Mouse (Mus musculus) v-Abl transformed pro-B cells (cell line): ENCODE data around the gene BC052040.

Experiments used
- in situ Hi-C, 2 experiments: fragments of 400-800 bp; cut with MboI; formaldehyde crosslinking; loops; one replicate each; pipeline ENCODE4 v1.15.1; 2025; ENCODE audit not compliant: unreplicated experiment in 2 of 2

Gene BC052040

GRCm38 (mm10) chr2:115685250-115685649 lies 103.7 kb downstream of the BC052040 start:
- in situ Hi-C loops: no loop called here

- in situ Hi-C loops: no loop called here
These were observed 106.1 kb downstream of the BC052040 start for GRCm38 (mm10) chr2:115687612-115688011.

GRCm38 (mm10) chr2:115688282-115688681 lies 106.8 kb downstream of the BC052040 start:
- in situ Hi-C loops: no loop called here

- in situ Hi-C loops: no loop called here
These were observed 112.3 kb downstream of the BC052040 start for GRCm38 (mm10) chr2:115693841-115694240.

DNA sequence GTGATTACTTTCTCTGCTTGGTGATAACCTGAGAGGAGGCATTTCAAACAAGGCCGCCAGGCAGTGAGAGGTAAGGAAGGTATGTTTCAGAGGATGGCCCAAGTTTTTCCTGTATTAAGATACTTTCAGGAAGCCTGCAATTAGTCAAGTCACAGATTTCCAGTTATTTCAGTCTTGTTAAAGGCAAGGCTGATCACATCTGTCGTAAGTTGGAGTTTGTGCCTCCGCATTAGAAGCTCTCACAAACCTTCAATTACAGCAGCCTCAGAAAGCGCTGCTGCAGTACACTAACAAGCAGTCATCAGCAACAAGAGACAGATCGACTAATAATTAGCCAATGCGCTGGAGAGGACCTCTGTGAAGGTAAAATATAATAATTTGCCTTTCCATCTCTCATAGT lies 112.9 kb downstream of the BC052040 start:
- in situ Hi-C loops: no loop called here

DNA sequence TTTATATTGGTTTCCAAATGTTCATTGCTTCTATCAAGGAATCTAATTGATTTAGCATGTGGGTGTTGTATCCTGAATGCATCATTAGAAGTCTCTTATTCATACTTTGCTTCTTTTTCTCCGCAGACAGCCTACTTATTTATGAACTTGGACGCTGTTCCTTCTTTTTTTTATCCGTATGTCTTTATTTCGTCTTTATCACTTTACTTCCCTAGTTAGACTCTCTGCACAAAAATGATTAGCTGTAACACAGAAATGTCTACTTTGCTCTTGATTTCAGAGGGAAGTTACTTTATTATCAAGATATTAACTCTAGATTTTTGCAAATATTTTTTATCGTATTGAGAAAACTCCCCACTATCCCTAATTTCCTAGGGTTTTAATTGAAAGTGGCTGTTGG lies 117.5 kb downstream of the BC052040 start:
- in situ Hi-C loops: no loop called here

GRCm38 (mm10) chr2:115702610-115703009 lies 121.1 kb downstream of the BC052040 start:
- in situ Hi-C loops: no loop called here

- in situ Hi-C loops: no loop called here
These were observed 136.0 kb downstream of the BC052040 start for GRCm38 (mm10) chr2:115717535-115717934.

- in situ Hi-C loops: no loop called here
These were observed 136.5 kb downstream of the BC052040 start for GRCm38 (mm10) chr2:115717980-115718379.

GRCm38 (mm10) chr2:115723452-115723851 lies 141.9 kb downstream of the BC052040 start:
- in situ Hi-C loops: no loop called here

- in situ Hi-C loops: no loop called here
These were observed 142.7 kb downstream of the BC052040 start for GRCm38 (mm10) chr2:115724216-115724615.

GRCm38 (mm10) chr2:115724726-115725125 lies 143.2 kb downstream of the BC052040 start:
- in situ Hi-C loops: no loop called here

DNA sequence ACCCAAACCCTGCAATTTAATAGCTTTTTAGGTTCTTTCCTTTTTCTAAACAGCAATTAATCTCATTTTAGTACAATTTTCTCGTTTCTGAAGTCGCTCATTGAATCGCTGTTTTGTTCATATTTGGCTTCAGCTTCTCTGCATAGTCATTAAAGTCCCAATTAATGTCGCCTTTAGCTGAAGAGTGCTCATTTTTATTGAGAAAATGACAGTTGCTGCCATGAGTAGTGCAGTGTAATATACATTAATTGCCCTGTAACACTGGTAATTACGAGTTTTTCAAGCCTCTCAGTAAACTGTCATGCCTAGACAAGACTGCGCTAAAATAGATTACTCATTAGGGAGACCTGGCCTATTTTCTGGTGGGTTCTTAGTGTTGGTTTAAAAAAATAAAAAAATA lies 144.0 kb downstream of the BC052040 start:
- in situ Hi-C loops: no loop called here

- in situ Hi-C loops: no loop called here
These were observed 144.4 kb downstream of the BC052040 start for GRCm38 (mm10) chr2:115725926-115726325.

DNA sequence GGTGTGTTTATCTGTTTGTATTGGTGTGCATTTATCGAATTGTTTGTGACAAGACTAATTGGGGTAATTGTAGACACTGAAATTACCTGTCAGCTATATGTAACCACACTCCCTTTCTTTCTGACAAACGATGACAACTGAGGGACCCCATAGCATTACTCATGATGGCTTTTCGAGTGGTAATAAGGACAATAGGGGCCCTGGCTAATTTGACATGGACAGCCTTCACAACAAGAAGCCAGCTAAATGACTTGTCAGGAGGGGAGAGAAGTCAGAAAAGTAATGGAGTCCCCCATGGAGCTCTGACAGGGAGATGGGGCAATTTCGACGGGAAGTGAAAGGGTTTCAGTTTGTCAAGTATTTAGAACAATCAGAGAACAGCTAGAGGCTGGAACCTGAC lies 145.3 kb downstream of the BC052040 start:
- in situ Hi-C loops: no loop called here

DNA sequence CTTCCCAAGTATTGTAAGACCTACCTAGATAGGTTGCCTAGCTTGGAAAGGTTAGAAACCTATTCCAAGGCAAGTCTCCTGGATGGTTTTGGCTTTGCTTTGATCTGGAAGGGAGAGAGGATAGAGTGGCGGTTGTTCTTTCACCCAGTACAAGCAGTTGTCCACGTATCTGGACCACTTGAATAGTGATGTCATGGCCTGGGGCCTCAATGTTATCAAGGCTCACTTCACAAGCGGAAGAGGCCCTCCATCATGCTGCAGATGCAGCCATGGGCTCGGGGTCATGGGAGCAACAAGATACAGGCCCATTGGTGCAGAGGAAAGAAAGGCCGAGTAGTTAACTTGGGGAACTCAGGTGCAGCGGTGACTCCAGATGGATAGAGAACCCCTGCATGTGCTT lies 147.1 kb downstream of the BC052040 start:
- in situ Hi-C loops: no loop called here

GRCm38 (mm10) chr2:115730502-115730901 lies 149.0 kb downstream of the BC052040 start:
- in situ Hi-C loops: no loop called here

- in situ Hi-C loops: no loop called here
These were observed 149.7 kb downstream of the BC052040 start for GRCm38 (mm10) chr2:115731171-115731570.

- in situ Hi-C loops: no loop called here
These were observed 151.1 kb downstream of the BC052040 start for GRCm38 (mm10) chr2:115732572-115732971.

- in situ Hi-C loops: no loop called here
These were observed 151.6 kb downstream of the BC052040 start for GRCm38 (mm10) chr2:115733017-115733692.

- in situ Hi-C loops: no loop called here
These were observed 153.3 kb downstream of the BC052040 start for GRCm38 (mm10) chr2:115734850-115735249.

GRCm38 (mm10) chr2:115736416-115736815 lies 154.9 kb downstream of the BC052040 start:
- in situ Hi-C loops: no loop called here

GRCm38 (mm10) chr2:115737966-115738365 lies 156.4 kb downstream of the BC052040 start:
- in situ Hi-C loops: no loop called here
